Mouse (Mus musculus) adrenal gland, postnatal 4 days (tissue): Measurements from ENCODE around the gene Krt88. TPM values are rescaled to one million over a fixed set of nuclear protein-coding genes. Genes with fewer than 3 reads are reported as not detected.

ENCODE experiments used
- DNase-seq, 2 experiments: peaks; one replicate each; pipeline ENCODE4 v3.0.0; 2021 to 2022; ENCODE audit warnings: low spot score in 2 of 2, mixed read lengths in 2 of 2
- long read RNA-seq, 2 experiments: library from polyadenylated mRNA; stranded (forward); transcript quantifications; one replicate each; pipeline ENCODE4 v2.0.0; 2021
- total RNA-seq, 2 experiments: library from RNA; stranded (reverse); gene quantifications; 2 replicates each; pipeline ENCODE4 v1.2.3; 2021

Krt88 gene
- total RNA-seq = not detected
- long read RNA-seq, experiment 1 = 0 reads
- long read RNA-seq, experiment 2 = 0 reads

DNA sequence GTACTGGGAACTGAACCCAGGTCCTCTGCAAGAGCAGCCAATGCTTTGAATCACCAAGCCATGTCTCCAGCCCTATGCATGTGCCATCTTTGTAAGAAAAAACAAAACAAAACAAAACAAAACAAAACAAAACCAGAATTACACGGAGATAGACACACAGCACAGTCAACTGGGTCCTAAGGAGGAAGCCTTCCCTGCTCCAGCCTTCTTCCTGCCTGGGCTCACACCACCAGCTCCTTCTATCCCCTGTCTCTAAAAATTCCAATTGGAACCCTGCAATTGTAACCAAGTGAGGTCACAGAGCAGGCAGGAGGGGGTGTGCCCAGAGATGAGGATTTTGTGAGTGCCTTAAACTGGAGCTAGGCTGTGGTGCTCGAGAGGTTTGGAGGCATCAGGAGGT lies at the start of gene Krt88:
Krt88 (plus strand) TSS at position 301 of the 400 bp plus-strand sequence.
- no peak for DNase-seq

DNA sequence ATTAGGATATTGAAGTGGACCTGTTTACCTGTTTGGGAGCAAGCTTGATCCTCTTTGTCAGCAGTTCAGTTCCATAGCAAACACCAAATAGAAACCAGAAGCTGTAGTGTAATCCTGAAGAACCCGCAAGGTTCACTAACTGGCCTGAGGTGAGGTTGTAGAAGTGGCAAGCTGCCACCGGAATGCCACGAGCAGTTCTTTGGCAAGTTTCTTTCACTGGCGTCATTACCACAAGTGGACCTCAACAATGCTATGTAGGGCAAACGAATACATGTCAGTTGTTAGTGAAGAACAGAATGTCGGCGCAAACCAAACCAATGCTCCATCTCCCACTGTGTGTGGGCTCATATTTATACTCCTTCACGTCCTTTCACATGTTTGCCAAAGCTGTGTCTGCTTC lies 49.3 kb upstream of the Krt88 start:
- no peak for DNase-seq

DNA sequence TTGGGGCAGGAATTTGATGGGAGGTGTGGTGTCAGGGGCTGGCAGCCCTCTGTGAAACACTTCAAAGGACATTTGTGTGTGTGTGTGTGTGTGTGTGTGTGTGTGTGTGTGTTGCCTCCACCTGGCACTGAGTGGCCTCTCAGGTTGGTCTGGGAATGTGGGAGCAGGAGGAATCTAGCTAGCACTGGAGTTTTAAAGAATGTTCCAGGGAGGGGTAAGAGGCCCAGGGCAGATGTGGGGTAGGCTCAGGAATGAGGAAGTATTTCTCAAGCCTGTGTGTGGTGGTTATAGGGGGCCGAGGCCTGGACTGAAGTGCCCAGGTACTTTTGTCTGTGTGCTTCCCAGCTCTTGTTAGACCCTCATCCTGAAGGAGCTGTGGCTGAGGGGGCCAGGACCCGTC lies 36.8 kb upstream of the Krt88 start, which contains the start of gene Krt7:
Krt7 (plus strand) TSS at position 269 of the 400 bp plus-strand sequence.
- no peak for DNase-seq

DNA sequence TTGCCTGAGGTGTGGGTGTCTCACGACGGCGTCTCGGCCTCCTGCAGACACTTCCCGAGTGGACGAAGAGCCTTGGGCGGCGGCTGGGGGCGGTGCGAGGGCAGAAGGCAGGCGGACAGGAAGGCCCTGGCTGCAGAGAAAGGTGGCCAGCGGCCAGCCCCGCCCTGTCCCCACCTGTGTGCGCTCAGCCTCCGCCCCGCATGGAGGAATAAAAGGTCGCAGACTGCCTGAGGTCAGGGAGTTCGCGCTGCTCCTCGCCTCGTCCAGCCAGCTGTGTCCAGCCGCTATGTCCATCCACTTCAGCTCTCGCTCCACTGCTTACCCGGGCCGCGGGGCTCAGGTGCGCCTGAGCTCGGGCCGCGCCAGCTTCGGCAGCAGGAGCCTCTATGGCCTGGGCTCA lies 35.4 kb upstream of the Krt88 start:
- no peak for DNase-seq

DNA sequence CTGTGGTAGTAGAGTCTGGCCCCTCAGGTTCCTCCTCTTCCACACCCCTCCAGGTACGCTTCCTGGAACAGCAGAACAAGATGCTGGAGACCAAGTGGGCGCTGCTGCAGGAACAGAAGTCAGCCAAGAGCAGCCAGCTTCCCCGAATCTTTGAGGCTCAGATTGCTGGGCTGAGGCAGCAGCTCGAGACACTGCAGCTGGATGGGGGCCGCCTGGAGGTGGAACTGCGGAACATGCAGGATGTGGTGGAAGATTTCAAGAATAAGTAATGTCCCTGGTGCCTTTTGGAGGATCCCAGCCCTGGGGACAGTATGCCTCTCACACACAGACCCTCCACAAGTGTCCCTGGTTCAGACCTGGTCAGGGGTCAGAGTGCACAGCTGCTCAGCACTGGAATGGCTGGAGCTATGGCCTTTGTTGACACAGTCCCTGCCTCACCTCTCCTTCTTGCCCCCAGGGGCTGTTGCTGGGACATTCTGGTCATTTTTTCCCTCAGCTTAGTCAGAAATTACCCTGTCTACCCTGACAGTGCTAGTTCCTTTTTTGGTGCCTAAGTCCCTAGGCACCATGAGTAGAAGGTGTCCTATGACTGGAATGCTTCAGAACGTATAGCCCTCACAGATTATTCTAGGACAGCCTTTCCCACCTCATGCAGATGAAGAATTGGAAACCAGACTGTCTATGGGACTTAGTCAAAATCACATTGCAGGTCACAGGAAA lies 33.5 kb upstream of the Krt88 start:
- no peak for DNase-seq

DNA sequence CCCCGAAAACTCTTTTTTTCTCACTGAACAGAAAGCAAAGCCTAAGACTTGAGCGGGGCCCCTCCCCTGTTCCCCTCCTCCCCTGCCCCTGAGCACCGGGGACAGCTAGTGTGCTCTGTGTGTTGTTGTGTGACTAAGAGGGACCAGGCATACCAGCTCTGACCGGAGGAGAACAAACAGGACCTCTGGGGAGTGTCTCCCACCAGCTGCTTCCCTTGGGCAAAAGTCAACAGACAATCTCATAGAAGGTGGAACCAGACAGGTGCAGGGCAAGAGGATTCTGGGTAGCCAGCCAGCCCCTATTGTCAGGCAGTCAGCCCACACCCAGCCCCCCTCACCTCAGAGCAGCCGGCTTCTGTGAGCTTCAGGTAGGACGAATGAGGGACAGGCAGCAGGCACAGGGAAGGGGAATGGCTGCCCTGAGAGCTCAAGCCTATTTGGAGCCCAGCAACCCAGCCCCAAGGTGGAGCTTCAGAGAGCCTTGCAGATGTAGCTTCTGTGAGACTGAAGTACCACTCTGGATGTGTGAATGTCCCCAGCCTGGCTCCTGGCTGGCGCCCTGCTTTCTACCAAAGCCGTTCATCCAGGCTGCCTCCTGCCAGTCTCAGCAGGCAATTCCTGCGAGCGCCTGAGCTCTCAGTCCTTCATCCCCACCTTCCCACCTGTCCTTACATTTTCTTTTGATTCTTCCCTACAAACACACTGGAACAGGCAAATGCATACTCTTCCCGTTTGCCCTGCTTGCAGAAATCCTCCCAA lies 32.6 kb upstream of the Krt88 start:
- no peak for DNase-seq

DNA sequence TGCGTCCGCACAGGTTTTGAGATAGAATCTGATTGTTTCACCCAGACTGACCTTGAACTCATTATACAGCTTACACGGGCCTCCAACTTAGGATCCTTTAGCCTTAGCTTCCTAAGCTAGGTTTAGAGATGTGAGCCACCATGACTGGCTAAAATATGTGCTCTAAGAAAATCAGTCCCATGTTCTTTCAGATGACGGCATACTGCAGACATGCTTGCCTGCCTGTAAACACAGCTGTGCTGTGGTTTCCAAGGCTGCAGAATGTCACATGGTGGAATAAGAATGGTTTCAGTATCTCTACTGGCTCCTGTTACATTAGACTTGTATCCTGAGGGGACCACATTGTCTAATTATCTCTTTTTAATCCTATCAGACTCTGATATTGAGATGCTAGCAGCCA lies 28.6 kb upstream of the Krt88 start:
- DNase-seq = no peak

DNA sequence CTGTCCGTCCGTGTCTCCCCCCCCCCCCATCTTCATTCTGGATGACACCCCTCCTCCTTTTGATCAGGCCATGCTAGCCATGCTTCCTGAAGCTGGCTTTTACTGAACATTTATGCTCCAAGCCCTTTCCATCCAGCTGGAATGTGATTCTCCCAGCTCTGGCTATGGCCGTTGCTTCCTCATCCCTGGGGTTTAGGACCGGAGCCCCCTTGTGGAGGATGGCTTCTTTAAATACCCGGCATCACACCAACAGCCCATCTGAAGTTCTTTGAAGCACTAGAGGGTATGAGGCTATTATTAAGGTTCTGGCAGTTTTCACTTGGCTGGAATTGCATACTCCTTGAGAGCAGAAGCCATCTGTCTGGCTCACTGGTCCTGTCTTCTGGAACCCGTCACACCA lies 26.6 kb upstream of the Krt88 start:
- no peak for DNase-seq

DNA sequence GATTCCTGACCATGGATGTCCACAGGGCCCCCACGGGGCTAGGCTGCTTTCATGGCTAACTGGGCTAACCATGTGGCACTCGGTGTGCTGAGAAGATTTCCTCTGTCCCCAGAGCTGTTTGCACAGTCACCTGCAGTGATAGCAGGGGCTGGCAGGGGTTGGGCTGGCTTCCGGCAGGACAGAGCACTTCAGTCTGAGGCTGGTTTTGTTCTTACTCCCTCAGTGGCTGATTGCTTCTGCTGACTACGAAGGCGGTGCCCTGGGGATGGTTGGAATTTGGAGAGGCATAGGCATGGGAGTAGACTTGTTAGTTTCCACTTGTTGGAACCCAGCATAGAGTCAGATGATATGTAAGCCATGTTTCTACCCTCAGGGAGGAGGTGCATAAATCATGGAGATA lies 22.6 kb upstream of the Krt88 start:
- DNase-seq = no peak

DNA sequence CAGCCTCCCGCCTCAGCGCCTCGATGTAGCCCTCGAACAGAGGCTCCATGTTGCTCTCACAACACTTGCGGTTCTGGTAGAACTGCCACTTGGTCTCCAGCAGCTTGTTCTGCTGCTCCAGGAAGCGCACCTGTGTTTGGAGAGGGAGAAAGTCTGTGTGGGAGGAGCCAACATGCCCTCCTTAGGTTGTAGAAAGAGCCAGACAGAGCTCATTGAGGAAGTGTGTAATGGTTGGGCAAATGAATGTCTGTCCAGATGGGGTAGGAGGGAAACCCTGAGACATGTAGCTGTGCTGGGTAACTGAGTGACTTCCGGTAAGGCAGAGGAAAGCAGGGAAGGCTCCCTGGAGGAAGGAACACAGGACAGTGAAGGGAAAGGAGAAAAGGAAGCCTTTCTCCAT lies 10.9 kb upstream of the Krt88 start:
- DNase-seq = no peak

DNA sequence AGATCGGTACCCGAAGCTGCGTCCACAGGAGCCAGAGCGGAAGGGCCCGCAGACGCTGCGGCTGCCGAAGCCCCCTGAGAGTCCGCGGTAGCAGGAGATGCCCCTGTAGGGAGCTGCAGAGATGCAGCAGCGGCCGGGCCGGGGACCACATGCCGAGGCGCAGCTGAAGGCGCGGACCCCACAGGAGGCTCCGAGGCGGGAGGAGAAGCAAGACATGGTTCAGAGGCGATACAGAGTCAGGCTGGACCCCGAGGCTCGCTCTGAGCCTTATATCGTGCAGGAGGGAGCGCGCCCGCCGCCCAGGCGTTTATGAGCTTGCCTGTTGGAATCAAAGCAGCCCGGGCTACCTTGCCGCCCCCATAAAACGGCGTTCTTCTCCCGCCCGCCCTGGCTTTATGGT lies 9.0 kb upstream of the Krt88 start, which contains the start of gene Krt87:
Krt87 (minus strand) TSS at position 250 of the 400 bp plus-strand sequence.
- no peak for DNase-seq

DNA sequence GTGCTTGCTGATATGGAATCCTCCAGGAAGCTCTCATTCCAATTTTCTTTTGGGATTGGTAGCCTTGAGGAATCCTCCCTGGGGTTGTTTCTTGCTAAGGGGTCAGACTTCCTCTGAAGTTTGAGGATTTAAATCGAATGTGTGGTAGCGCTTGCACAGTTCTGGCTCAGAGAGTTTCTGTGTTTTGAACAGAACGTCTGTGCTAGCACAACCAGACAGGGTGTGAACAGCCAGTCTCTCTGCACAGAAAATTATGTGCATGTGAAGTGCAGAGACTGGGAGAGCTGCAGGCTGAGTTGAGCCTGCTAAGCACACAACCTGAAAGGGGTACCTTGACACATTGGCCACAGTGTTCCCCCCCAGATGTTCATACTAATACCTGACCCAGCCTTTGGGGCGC lies 6.7 kb upstream of the Krt88 start:
- DNase-seq = no peak

DNA sequence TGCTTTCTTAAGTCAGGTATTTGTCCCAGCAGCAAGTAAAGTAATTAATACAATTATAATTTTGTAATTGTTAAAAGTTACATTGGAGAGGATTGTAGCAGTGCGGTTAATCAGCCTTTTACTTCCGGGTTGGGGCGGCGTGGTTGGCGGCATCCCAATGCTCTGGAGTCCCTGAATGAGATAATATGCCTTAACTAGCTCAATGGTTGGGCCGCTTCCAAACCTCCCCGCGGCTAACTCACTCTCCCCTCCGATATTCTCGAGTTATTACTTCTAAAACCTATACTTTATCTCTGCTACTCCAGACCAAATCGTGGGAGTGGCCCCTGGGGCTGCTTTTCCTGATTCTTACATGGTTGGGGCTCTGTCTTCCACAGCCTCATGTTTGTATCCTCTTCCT lies 972 bp upstream of the Krt88 start:
- no peak for DNase-seq

DNA sequence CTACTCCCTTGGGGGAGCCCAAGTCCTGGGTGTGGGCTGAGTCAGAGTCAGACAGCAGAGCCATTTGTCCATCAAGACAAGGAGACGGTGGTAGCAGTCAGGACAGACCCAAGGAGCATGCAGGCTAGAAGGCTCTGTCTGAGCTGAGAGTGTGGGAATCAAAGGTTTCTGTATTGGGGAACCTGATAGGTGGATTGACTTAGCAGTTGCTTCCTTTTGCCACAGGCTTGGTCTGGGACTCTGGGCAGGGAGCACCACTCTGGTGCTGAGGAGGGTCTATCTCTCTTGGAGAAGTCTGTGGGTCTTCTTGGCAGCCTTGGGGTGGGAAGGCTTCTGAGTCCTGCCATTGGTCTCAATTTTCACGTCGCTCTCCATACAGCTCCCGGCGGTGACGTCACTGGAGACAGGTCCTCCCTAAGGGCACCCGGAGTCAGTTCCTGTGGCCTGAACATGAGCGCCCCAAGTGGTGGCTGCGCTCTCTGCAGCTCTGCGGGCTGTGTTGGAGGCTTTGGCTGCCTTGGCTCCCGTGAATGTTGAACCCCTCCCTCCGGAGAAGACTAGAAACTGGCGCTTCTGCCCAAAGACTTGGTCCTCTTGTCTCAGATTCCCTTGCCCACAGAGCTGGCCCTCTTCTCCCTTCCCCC lies 5.7 kb downstream of the Krt88 start:
- DNase-seq = peak; percentile 54 to 59

DNA sequence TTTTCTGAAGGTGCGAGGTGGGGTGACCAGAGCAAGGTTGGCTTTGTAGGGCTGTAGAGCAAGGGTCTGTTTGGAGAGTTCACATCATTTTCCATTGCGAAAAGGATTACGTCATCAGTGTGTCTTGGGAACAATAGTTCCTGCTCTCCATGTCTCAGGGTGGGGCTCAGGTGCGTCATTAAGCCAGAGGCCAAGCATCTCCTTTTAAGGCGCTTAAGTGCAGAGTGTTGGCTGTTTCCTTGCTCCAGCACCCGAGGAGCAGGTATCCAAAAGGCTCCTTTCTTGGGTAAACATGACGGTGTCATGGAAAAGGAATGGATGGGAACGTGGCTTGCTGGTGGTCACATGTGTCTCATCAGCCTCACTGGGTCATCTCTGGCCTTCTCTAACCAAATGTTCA lies 7.2 kb downstream of the Krt88 start:
- no peak for DNase-seq

DNA sequence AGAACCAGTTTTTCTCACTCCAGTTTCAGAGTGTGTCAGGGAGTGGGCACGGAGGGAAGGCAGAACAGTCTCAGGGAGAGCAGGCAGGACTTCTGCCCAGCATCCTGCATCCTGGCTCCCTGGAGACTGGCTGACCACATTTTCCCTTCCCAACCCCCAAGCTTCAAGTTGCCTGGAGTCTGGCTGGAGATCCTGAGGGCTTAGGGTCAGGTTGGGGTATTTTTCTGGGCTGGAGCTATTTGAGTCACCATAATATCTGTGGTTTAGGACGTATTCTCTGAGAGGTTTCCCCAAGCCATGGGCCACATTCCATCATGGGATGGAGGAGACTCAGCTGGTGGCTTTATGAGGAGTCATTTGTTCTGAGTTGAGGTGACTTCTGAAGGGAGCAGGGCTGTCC lies 7.7 kb downstream of the Krt88 start:
- DNase-seq = no peak

DNA sequence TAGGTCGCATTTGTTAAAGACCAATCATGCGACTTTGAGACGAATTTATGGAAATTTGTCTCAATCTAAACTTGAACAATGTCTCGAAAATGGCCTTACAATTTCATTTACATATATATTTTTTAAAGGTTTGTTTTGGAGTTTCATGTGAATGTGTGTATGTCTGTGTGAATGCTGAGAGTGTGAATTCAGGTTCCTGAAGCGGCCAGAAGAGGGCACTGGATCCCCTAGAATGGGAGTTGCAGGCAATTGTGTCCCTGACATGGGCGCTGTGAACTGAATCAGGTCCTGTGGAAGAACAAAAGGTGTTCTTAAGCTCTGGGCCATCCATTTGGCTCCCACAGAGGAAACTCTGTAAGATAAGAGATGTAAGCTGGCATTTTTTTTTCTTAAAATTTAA lies 8.3 kb downstream of the Krt88 start:
- DNase-seq = no peak

DNA sequence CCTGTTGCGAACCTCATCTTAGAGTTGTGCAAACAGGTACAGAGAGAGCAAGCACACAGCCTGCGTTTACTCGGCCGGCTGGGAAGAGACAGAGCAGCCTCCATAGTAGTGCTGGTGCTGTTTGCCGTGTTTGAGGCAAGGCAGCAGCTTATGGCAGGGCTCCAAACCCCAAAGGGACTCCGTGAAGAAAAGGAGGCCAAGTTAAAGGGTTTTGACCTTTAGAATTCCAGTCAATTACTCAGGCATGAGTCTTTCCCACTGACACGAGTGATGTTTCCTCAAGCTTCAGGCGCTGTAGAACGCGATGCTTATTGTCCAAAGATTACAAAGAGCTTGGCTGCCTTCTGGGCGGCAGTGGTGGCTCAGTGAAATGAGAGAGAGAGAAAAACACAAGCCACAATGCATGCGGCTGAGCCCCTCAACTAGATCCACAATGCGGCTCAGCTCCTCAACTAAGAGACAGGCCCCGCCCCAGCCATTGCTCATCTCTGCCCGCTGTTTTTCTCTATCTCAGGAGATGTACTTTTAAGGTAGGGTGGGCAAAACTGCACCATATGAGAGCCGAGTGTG lies 10.9 kb downstream of the Krt88 start:
- no peak for DNase-seq

DNA sequence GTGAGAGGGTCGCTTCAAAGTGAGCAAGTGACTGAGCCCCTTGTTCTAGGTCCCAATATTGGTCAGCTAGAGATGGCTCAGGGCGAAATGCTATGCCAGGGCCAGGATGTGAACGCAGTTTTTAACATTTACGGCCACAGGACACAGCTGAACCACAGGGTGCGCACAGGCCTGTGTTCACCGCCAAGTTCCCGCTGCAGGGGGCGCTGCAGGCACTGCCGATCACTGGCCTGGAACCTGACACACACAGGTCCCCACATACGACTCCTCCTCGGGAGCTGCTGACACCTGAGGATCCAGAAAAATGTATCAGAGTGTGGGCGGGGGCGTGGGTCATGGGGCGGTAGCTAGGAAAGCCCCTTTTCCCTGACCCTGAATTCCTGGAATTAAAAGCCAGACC lies 11.7 kb downstream of the Krt88 start:
- DNase-seq = no peak

DNA sequence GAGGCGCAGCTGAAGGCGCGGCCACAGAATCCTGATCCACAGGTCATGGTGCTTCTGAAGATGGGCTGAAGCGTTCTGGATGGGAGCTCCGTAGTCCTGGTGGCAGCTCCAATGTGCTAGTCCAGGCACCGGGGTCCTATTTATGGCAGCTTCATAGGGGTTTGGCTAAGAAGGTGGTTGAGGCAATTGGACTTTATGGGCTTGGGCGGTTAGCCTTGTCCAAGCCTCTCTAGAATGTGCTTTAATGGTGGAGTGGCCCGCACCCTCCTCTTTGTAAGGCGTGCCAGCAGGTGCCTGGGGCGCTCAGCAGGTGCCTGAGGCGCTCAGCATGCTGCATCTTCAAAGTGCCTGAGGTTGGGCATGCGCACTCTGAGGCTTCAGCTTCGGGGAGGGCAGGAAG lies 16.1 kb downstream of the Krt88 start, which contains the start of gene Krt81:
Krt81 (minus strand) TSS at position 101 of the 400 bp plus-strand sequence.
- DNase-seq = no peak

DNA sequence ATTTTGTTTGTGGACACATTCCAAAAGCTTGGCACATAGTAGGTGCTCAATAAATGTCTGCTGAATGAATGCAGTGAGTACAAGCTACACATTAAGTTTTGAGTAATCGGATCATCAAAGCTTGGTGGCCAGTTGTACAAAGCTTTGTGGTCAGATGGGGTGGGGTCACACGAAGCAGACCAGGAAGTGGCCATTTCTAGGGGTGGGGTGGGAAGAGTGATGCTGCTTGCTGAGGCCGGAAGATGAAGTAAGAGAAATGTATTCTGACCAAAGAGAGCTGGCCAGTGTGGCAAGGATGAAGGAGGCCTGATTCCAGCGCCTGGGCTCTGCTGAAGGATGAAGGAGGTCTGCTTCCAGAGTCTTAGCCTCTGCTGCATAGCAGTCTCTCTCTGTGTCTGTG lies 21.5 kb downstream of the Krt88 start:
- DNase-seq = no peak
